Mouse (Mus musculus) CD4-positive, CD25-positive, alpha-beta regulatory T cell, adult 2 months (primary cell): ENCODE data around the gene Pp2d1.
A peak's percentile ranks its signal among the peaks of the same experiment; 100 is the strongest.
"Not testable (repeated sequence)": the region's sequence is repeated elsewhere in the genome, so short reads cannot be mapped to it uniquely, and the experiment has no call there.

Experiments used
- DNase-seq: peaks from one replicate; pipeline ENCODE4 v3.0.0-alpha.2; 2012; ENCODE audit warnings: low read depth, low spot score

The Pp2d1 gene

DNA sequence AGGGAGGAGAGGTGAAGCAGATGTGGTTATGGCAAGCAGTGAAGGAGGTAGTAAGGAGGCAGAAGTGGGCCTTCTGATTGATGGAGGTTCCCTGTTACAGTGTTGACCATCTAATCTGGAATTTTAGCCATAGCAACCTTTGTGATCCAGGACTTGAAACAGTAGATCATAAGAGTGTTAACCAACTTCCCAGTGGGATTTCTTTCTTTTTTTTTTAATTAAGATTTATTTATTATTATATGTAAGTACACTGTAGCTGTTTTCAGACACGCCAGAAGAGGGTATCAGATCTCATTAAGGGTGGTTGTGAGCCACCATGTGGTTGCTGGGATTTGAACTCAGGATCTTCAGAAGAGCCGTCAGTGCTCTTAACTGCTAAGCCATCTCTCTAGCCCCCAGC is at the start of gene Pp2d1:
Pp2d1 (minus strand) TSS at position 101 of the 400 bp plus-strand sequence.
- not testable (repeated sequence) for DNase-seq

DNA sequence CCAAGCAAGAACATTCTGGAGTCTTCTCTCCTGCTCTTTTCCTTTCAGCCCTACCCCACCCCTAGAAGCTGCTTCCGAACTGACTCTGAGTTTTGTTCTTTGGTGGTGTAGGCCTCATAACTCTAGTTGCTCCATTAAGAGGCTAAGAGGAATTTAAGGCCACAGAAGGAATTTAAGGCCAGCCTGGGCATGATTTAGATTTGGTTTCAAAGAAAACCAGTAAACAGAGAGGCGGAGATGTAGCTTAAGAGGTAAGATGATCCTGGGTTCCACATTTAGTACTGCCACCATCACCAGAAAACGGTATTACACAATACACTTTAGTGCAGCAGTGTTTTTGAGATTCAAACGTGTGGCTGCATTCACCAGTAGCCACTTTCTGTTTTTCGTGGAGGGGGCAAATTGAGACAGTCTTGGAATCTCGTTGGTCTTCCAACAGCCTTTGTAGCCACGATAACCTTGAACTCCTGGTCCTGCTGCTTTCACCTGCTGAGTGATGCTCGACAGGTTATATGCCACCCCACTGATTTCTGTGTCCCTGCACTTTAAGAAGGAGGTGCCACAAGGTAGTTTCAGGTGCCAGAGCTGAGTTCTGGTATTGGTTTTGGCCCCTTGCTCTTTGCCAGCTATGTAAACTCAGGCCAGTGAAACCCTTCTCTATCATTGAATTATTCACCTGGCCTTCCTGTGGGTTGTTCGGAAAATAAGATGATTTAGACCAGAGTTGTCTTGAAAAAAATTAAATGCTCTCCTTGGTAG is 49.0 kb upstream of the Pp2d1 start:
- no peak for DNase-seq

DNA sequence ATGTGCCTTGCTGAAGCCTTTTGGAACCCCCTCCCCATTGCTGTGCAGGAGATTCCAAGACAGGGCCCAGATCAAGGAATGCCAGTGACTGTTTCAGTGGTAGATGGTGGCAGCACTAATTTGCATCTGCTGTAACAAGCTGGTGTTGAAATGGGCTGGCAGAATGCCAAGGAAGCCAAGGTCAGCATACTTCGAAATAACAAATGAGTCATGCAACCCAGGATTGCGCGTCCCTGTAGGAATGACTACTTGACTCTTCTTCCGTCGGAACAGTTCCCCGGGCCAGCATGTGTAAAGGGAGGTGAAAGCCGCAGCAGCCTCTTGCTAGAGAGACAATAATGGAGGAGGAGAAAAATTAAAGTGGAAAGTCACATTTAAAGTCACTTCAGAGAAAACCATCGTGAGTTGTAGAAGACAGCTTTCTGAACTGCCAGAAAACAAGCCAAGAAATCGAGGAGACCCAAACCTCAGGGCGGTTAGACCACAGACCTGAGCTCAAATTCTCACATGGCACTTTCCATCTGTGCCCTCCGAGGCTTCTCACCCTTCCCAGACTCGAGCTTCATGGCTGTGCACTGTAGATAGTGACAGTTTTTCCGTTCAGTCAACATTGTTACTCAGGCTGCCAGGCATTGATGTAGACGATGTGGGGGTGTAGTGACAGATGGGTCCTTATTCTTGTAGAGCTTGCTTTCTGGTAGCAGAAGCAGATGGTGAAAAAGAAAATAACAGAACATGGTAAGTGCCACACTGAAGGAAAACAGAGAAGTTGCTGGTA is 48.0 kb upstream of the Pp2d1 start:
- peak; percentile 82 for DNase-seq

DNA sequence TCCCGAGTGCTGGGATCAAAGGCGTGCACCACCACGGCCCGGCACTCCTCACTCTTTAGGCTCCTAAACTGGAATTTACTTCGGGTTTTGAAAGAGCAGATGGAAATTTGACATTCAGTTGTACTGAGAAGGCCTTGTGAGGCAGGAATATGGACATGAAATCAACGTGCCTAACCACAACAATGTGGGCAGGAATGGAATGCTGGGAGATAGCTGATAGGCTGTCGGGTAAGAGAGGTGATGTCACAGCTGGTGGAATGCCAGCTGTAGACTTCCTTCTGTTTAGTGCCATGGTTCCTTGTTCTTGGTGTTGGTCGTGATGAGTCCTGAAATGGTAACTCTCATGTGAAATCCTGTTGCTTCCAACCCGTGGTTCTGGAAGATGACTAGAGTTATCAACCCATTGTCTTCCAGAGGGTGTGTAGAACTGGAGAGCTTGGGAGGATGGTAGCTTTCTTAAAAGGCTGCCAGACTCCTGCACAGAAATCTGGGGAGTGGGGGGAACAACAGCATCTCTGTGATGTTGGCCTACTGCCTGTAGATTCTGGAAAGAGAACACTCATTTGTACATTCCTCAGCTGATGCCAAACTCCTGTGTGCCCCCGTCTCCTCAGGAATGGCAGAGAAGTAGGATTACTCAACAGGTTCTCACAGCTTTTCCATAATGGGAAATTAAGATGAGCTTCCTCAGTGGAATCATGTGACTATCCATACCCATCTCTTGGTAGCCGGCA is 44.8 kb upstream of the Pp2d1 start:
- no peak for DNase-seq

DNA sequence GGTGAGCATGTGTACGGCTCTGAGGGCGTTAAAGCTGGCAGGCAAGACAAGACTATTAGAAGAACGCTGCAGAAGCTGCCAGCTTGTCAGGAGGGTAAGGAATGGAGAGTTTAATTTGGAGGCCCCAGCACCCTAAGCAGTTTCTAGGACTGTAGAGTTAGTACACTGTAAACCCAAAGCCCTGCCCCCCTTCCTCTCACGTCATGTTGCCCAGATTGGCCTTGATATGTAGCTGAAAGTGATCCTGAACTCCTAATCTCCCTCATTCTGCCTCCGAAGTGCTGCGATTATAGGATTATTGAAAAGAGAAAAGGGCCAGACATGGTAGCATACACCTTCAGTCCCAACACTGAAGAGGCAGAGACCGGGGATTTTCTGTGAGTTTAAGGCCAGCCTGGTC is 43.6 kb upstream of the Pp2d1 start:
- no peak for DNase-seq

DNA sequence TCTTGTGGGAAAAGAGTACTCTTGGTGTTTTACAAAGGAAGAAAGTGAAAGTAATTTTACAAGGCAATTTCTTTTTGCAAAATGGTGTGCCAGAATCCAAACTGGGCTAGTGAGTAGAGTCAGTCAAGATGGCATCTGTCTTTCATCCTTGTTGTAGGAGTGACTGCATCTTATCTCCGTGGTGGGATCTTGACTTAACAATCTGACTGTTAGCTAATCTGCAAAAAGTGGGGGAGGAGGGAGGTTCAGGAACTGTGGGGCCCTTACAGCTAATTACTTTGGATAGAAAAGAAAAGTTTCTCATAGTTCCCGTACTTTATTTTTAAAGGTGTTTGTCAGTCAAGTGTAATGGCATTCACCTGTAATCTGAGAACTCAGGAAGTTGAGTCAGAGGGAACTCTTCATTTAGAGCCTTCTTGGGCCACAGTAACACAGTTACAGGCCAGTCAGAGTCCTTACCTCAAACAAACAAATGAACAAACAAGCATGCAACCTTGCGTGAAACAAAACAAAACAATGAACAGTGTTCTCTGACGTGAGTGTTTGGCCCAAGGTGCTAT is 42.9 kb upstream of the Pp2d1 start:
- peak; percentile 36 for DNase-seq

DNA sequence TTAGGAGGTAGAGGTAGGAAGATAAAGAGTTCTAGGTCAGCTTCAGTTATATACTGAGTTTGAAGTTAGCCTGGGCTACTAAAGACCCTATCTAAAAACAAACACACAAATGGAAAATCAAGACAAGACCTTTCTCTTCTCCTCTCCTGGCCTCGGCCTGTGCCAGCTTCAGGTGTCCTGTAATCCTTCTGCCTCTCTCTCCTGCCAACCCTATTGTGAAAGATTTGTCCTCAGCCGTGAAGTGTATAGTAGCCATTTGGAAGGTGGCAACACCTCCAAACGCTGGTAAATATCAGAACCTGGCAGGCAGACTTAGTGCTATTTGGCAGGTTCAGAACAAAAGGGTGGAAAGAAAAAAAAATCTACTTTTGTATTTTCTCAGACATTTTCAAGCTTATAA is 41.0 kb upstream of the Pp2d1 start:
- no peak for DNase-seq

DNA sequence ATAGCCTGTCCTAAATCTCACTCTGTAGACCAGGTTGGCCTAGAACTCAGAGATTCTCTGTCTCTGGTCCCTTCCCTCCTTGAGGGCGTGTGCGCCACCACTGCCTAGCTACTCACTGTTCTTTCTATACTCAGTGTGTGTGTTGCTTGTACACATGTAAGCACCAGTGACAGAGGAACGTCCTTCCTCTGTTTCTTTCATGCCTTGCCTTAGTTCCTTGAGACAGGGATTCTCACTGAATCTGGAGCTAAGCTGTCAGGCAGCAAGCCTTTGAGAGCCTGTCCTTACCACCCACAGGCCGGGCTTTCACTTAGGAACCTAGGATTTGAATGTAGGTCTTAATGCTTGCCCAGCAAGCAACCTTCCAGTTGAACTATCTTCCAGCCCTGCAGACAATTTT is 40.4 kb upstream of the Pp2d1 start:
- DNase-seq, result no peak

DNA sequence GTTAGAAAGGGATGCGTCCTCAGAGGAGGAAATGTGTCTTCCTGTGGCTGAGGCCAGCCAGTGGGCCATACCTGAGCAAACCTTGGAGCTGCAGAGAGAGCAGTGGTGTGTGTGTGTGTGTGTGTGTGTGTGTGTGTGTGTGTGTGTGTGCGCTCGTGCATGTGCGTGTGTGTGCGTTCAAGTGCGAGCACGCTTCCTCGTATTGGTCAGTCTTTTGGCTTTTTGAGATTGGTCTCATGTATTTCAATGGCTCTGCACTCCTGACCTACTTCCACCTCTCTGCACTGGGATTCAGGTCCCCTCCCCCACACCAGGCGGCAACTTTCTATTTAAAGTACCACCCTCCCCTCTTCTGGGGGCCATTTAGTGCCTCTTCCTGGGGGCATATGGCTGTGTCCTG is 39.5 kb upstream of the Pp2d1 start:
- peak; percentile 28 for DNase-seq

DNA sequence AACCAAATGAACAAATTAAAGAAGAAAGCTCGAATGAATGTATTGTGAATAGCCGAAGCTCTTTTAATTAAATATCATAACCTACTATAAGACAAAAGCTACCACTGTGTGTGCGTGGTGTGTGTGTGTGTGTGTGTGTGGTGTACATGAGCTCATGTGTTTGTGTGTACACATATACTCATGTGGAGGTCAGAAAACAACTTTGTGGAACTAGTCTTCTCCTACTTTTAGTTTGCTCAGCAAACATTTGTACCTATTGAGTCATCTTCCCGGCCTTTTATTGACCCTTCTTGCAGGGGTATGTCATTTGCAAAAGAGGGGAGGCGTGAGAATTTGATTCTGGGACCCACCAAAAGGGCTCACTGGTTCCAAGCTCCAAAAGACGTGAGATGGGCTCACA is 39.0 kb upstream of the Pp2d1 start:
- DNase-seq, result no peak

DNA sequence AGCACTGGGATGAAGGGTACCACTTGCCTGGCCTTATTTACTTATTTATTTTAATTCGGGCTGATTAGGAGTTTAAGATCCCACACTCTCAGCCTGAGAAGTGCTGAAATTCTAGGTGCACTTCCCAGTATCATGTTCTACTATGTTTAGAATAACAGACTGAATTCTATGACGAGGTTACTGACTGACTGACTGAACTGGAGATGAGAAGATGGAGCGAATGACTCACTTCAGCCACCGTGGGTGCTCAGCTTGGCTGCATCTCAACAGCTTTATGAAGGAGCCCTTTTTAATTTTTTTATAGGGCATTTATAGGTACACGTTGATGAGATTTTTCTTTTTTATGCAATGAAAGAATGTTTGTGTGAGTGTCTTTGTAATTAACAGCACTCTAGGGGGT is 38.5 kb upstream of the Pp2d1 start:
- peak; percentile 69 for DNase-seq

DNA sequence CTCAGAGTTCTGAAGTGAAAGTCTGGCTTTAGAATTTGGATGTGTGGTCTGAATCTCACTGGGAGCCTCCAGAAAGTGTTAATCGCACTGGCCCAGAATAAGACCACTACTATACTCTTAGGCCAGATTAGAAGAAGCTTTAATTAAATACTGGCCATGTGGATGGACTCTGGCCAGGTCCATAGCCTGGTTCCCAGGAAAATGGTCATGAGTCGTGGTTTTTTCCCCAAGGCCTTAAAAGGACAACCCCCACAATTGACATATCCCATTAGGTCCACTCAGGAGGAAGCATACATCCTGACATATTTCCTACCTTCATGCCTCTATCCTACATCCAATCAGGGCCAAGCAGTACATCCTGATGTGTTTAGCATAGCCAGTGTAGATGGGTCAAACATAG is 37.9 kb upstream of the Pp2d1 start:
- DNase-seq, result no peak

DNA sequence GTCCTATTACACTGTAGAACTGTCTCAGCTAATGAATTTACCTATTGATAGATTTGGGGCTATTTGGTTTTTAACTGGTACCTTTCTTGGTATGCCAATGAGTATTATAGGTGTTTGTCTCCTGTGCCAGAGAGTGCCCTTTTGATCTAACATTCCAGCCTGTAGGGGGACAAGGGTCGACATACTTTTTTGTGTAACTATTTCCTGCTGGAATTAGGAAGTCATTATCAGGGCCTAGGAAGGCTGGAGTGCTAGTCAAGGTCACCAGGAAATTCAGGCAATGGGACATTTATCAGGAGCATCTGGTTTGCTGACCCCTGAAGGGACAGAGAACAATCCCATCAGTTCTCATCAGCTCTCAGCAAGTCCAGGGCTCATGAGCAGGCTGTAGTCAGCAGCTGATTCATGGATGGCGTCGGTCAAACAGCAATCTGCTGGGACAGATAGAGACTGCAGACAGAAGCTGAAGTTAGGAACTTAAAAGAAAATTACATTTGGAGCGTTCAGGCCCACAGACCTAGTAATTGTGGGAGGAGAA is 33.8 kb upstream of the Pp2d1 start:
- DNase-seq, result no peak

DNA sequence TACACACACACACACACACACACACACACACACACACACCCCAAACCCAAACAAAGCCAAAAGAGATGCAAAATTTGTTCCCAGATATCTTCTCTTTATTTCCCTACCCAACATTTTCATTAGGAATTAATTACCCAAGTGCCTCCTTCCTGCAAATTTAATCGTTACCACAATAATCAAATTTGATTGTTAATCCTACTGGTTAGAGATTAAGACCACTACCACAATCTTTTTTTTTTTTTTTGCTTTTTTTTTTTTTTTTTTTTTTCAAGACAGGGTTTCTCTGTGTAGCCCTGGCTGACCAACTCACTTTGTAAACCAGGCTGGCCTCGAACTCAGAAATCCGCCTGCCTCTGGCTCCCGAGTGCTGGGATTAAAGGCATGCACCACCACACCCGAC is 31.7 kb upstream of the Pp2d1 start:
- not testable (repeated sequence) for DNase-seq

DNA sequence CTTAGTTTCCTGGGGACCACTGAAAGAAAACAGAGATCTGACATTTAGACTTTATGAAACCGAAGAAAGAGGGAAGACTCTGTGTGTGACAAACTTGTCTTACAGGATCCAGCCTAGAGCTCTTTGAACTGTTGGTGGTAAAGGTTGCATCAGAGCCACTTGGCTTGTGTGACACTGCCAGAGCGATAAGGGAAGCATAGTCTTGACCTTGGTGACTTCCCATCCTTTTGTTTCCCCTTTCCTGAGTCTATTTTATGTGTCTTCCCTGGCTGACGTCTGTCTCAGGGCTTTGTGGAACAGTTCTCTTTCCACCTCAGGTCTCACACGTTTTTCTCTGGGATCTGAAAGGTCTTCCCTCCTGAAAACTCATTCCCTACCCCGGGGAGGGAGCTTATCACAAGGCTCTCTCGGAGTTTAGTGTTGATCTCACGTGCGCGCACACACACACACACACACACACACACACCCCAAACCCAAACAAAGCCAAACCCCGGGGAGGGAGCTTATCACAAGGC is 31.2 kb upstream of the Pp2d1 start:
- DNase-seq, result peak; percentile 61

DNA sequence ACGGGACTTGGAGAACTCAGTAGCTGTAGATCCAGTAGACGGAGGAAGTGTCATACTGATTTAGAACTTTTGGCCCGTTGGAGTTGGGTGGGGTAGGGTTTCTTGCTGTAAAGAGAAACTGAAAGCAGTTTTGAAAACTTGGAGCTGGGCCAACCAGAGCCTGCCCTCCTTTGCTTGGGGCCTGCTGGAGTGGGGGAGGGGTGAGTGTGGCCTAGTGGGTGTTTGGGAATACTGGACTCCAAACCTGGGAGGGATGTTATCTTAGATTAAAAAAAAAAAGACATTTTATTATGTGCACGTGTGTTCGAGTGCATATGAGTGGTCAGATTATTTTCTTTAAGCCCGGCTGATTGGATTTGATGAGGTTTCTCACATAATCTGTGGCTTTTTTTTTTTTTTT is 30.6 kb upstream of the Pp2d1 start:
- peak; percentile 89 for DNase-seq

DNA sequence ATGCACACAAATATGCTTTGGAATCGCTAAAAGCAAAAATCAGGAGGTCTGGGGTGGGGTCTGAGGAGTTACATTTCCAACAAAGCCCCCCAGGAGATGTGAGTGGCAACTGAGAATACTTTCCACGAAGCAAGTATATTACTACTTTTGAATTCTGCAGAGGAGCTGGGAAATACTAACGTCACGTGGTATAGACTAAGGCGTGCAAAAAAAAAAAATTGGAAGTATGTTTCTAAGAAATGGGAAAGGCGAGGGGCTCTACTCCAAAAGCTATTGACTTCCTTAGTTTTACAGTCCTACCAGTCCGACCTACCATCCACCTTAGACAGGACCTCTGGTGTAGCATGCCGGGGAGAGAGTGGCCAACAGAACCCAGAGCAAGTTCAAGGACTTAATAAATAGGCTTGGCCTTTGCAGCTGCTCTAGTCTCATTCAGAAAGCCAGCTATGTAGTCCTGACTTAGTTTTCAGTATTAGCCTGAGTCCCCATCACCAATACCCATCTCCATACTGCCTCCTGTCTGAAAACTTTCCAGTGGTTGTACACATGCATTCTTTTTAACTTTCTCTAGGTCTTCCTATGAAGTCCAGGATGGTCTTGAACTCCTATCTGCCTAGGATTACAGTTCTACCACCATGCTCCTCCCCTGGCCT is 29.6 kb upstream of the Pp2d1 start:
- DNase-seq, result peak; percentile 25

DNA sequence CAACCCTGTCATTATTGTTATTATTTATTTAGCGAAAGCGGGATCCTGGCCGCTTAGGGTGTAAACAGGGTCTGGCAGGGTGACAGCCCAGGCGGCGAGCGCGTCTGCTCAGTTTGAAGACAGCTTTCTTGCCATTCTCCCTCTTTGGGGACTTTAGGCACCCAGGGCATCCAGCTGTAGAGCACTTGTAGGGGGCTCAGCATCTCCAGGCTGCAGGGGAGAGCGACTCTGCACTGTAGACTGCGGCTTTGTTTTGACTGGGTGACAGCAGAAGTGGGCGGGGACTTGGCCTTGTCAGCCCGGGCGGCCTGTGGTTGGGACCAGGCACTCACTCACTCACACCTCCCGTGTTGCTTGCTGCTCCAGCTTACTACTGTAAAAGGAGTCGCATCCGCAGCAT is 28.9 kb upstream of the Pp2d1 start:
- DNase-seq, result peak; percentile 89

DNA sequence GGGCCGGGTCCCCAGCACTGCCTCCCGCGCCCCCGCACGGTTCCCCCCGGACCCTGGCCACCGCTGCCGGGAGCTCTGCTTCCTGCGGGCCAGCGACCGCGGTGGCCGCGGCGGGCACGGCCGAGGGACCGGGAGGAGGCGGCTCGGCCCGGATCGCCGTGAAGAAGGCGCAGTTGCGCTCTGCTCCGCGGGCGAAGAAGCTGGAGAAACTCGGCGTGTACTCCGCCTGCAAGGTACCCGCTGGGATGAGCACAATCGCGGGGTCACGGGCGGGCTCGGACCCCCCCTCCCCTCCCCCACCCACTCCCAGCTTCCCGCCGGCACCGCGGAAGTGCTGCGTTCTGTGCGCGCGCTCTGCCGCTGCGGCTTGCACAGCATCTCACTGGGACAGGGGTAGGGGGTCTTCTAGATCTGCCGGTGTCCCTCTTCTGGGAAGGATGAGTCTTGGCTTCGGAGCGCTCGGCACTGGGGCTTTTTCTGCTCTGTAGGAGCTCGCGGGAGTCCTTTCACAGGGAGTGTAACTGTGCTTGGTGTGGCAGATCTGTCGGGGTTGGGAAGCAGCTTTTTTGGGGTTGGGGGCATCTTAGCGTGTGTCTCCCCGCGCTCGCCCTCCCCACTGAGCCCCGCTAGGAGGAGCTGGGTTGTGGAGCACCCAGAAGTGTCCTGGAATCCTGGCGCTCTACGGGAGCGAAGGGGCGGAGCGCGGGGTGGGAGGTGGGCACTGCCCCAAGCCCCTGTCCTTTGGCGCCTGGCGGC is 28.3 kb upstream of the Pp2d1 start:
- DNase-seq, result peak; percentile 67

DNA sequence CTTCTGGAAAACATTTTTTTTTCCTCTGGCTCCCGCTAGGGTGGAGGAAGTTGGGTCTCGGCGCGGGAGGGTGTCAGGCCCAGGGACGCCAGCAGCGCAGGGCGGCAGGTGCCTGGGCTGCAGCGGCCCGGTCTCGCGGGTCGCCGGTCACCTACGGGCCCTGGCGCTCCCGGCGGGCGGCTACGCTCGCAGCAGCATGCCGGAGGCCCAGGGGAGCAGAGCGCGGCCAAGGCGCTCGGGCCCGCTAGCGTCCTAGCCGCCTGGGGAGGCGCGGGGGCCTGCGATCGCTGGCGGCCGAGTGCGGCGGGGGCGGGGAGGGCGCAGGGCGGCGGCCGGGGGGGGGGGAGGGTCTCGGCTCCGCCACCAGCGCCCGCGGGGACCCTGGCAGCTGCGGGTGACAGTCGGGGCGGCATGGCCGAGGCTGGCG is 27.7 kb upstream of the Pp2d1 start:
- peak; percentile 83 for DNase-seq
